Mouse (Mus musculus) heart, postnatal 0 days (tissue): ENCODE measurements around the gene Abca4.

Source experiments
- CTCF ChIP-seq: IDR thresholded peaks from 2 replicates; pipeline ENCODE4 v1.5.1; 2016; ENCODE audit warnings: antibody characterized with exemption, control low read depth, low read depth
- EP300 ChIP-seq: IDR thresholded peaks from 2 replicates; pipeline ENCODE4 v1.6.1; 2016; ENCODE audit warnings: antibody characterized with exemption, low read depth

GRCm38 (mm10) chr3:122118651-122119214 lies 74.5 kb downstream of the Abca4 start:
- TF ChIP-seq CTCF (no peak), EP300 (no peak)
